Mouse (Mus musculus) embryo, embryonic 11.5 days (tissue): Measurements from ENCODE around the gene Per1.
"Not testable (repeated sequence)": the region's sequence is repeated elsewhere in the genome, so short reads cannot be mapped to it uniquely, and the experiment has no call there.

Source experiments
- DNase-seq: peaks from one replicate; pipeline ENCODE4 v3.0.0-alpha.2; 2012; ENCODE audit warnings: low read depth, low spot score

Gene Per1

GRCm38 (mm10) chr11:69080855-69081222 lies 14.2 kb upstream of the Per1 start:
- no peak for DNase-seq

- DNase-seq = no peak
Observed at GRCm38 (mm10) chr11:69081613-69082012, 13.4 kb upstream of the Per1 start.

GRCm38 (mm10) chr11:69085608-69086007 lies 9.4 kb upstream of the Per1 start:
- no peak for DNase-seq

GRCm38 (mm10) chr11:69086390-69086789 lies 8.6 kb upstream of the Per1 start:
- DNase-seq = no peak

- no peak for DNase-seq
Observed at GRCm38 (mm10) chr11:69087082-69087481, 7.9 kb upstream of the Per1 start.

- DNase-seq = no peak
Observed at GRCm38 (mm10) chr11:69087597-69087996, 7.4 kb upstream of the Per1 start.

- peak; percentile 84 for DNase-seq
Observed at GRCm38 (mm10) chr11:69088103-69088855, 6.7 kb upstream of the Per1 start, which contains the start of gene Vamp2. Vamp2 (plus strand) TSS chr11:69088490.

- no peak for DNase-seq
Observed at GRCm38 (mm10) chr11:69088856-69089615, 6.0 kb upstream of the Per1 start.

GRCm38 (mm10) chr11:69089616-69090290 lies 5.3 kb upstream of the Per1 start:
- DNase-seq = no peak

- DNase-seq = no peak
Observed at GRCm38 (mm10) chr11:69090367-69090766, 4.7 kb upstream of the Per1 start.

- no peak for DNase-seq
Observed at GRCm38 (mm10) chr11:69091566-69092385, 3.2 kb upstream of the Per1 start.

GRCm38 (mm10) chr11:69092386-69092751 lies 2.6 kb upstream of the Per1 start:
- DNase-seq = no peak

- no peak for DNase-seq
Observed at GRCm38 (mm10) chr11:69092871-69093270, 2.1 kb upstream of the Per1 start.

- not testable (repeated sequence) for DNase-seq
Observed at GRCm38 (mm10) chr11:69093856-69094255, 1.2 kb upstream of the Per1 start.

GRCm38 (mm10) chr11:69095511-69096231 lies 654 bp downstream of the Per1 start:
- no peak for DNase-seq

- DNase-seq = no peak
Observed at GRCm38 (mm10) chr11:69096360-69096986, 1.5 kb downstream of the Per1 start.

- no peak for DNase-seq
Observed at GRCm38 (mm10) chr11:69096987-69097900, 2.2 kb downstream of the Per1 start.

GRCm38 (mm10) chr11:69098039-69098761 lies 3.2 kb downstream of the Per1 start:
- DNase-seq = no peak

- DNase-seq = peak; percentile 86
Observed at GRCm38 (mm10) chr11:69098762-69099091, 3.7 kb downstream of the Per1 start.
